In genomic region chr5:121397187-121398145, GRCm38 (mm10) we compare ENCODE assay signal across 8 mouse cellular contexts. TPM values are rescaled to one million over a fixed set of nuclear protein-coding genes. Genes with fewer than 3 reads are reported as not detected.
A peak's percentile ranks its signal among the peaks of the same experiment; 100 is the strongest.
DNase-seq lines count a peak whose midpoint lies in the region; ATAC-seq and TF ChIP-seq lines count a peak whose summit lies in the region.

Gene Naa25 (plus strand): TSS chr5:121397936.

- ATAC-seq in G1E (ENCODE audit: extremely low read depth, insufficient number of reproducible peaks, low FRiP score, poor library complexity, severe bottlenecking), result peak; percentile 91
- peak; percentile 98 for ATAC-seq in forebrain, embryonic 16.5 days
- peak; percentile 97 for ATAC-seq in lung, embryonic 14.5 days (ENCODE audit: insufficient read depth)

- intact Hi-C loops in heart, postnatal 36 days (cut with DNase I), result no loop called here

- peaks cover 33% of the 10 kb centered on the region for H3K36me3 ChIP-seq in G1E (replicated peaks)
- H3K36me3 ChIP-seq in forebrain, embryonic 16.5 days (ENCODE audit: control insufficient read depth, insufficient read depth), result no peaks in the 10 kb centered on the region
- H3K36me3 ChIP-seq in lung, embryonic 14.5 days (ENCODE audit: insufficient read depth), result peaks cover 12% of the 10 kb centered on the region; the same call in 1 of the 2 replicates
- no peaks in the 10 kb centered on the region for H3K36me3 ChIP-seq in thymus, adult 2 months (ENCODE audit: control insufficient read depth, insufficient read depth, low read length)

- peak within 1 kb of the TSS; percentile 64 for H3K4me2 ChIP-seq in forebrain, embryonic 16.5 days (ENCODE audit: low read length)
- peak within 1 kb of the TSS; percentile 93 for H3K4me2 ChIP-seq in lung, embryonic 14.5 days

- peak; percentile 88 for DNase-seq in G1E (ENCODE audit: low spot score)
- DNase-seq in cerebellum, adult 18-20 months, result peak; percentile 95
- DNase-seq in heart, postnatal 36 days, result peak; percentile 93 to 95
- DNase-seq in layer of hippocampus, adult 2 months (ENCODE audit: low spot score in 2 of 2), result peak; percentile 93 to 95
- DNase-seq in lung, embryonic 14.5 days, result peak; percentile 100
- peak; percentile 94 for DNase-seq in thymus, adult 2 months

- no peaks in the 10 kb centered on the region for H3K27me3 ChIP-seq in G1E (ENCODE audit: insufficient read depth, low read length)
- H3K27me3 ChIP-seq in forebrain, embryonic 16.5 days (replicated peaks; ENCODE audit: control insufficient read depth, insufficient read depth, low read length), result no peaks in the 10 kb centered on the region
- no peaks in the 10 kb centered on the region for H3K27me3 ChIP-seq in lung, embryonic 14.5 days (ENCODE audit: insufficient read depth, low read length)
- no peaks in the 10 kb centered on the region for H3K27me3 ChIP-seq in thymus, adult 2 months (ENCODE audit: control insufficient read depth, insufficient read depth, low read length)

- peak within 1 kb of the TSS; percentile 77 for H3K27ac ChIP-seq in forebrain, embryonic 16.5 days (ENCODE audit: low read length)
- H3K27ac ChIP-seq in layer of hippocampus, adult 2 months, result peak within 1 kb of the TSS; percentile 88
- H3K27ac ChIP-seq in lung, embryonic 14.5 days (ENCODE audit: low read depth), result peak within 1 kb of the TSS; percentile 93
- H3K27ac ChIP-seq in olfactory bulb, adult 2 months (ENCODE audit: insufficient read depth, low read depth, low read length), result peak within 1 kb of the TSS; percentile 25
- peak within 1 kb of the TSS; percentile 40 for H3K27ac ChIP-seq in thymus, adult 2 months (ENCODE audit: control insufficient read depth, insufficient read depth, low read length)

- no peak for TF ChIP-seq CTCF in G1E (IDR thresholded peaks at IDR 0.05; ENCODE audit: low read depth, low read length)
- no peak for TF ChIP-seq CTCF in layer of hippocampus, adult 2 months (conservative IDR thresholded peaks at IDR 0.05)
- TF ChIP-seq CTCF in lung, embryonic 14.5 days (IDR thresholded peaks at IDR 0.05; ENCODE audit: low read depth), result no peak
- TF ChIP-seq CTCF in olfactory bulb, adult 2 months (IDR thresholded peaks at IDR 0.05; ENCODE audit: insufficient read depth, low read depth, low read length), result no peak
- no peak for TF ChIP-seq CTCF in thymus, adult 2 months (IDR thresholded peaks at IDR 0.05; ENCODE audit: borderline replicate concordance, control insufficient read depth, extremely low read depth, insufficient read depth, low read length, poor library complexity)

- H3K4me1 ChIP-seq in G1E (ENCODE audit: insufficient read depth, low read depth, low read length), result peaks cover 56% of the 10 kb centered on the region
- peaks cover 17% of the 10 kb centered on the region for H3K4me1 ChIP-seq in forebrain, embryonic 16.5 days (replicated peaks; ENCODE audit: control insufficient read depth, insufficient read depth, low read length)
- H3K4me1 ChIP-seq in lung, embryonic 14.5 days (ENCODE audit: insufficient read depth), result peaks cover 7% of the 10 kb centered on the region; the same call in 1 of the 2 replicates
- peaks cover 9% of the 10 kb centered on the region for H3K4me1 ChIP-seq in olfactory bulb, adult 2 months (ENCODE audit: control insufficient read depth, insufficient read depth, low read length)
- H3K4me1 ChIP-seq in thymus, adult 2 months (replicated peaks; ENCODE audit: control insufficient read depth, insufficient read depth, low read length), result peaks cover 11% of the 10 kb centered on the region

- no peaks in the 10 kb centered on the region for H3K9me3 ChIP-seq in G1E (replicated peaks)
- H3K9me3 ChIP-seq in forebrain, embryonic 16.5 days (ENCODE audit: control insufficient read depth, low read length), result no peaks in the 10 kb centered on the region
- H3K9me3 ChIP-seq in lung, embryonic 14.5 days (ENCODE audit: low read depth, low read length), result no peaks in the 10 kb centered on the region

- peak within 1 kb of the TSS; percentile 81 for H3K9ac ChIP-seq in forebrain, embryonic 16.5 days (replicated peaks; ENCODE audit: low read depth, low read length)
- H3K9ac ChIP-seq in lung, embryonic 14.5 days, result peak within 1 kb of the TSS; percentile 76

- TF ChIP-seq POLR2A in olfactory bulb, adult 2 months (IDR thresholded peaks at IDR 0.05; ENCODE audit: insufficient read depth, low read depth, low read length), result no peak; the same call in 1 of the 2 replicates
- peak; percentile 64; the same call in 1 of the 2 replicates for TF ChIP-seq POLR2A in thymus, adult 2 months (IDR thresholded peaks at IDR 0.05; ENCODE audit: control insufficient read depth, extremely low read depth, insufficient read depth, low read length, poor library complexity)

- WGBS in forebrain, embryonic 16.5 days, result 9% methylated on average over 53 of the region's 53 CpGs
- WGBS in lung, embryonic 14.5 days, result 8% methylated on average over 53 of the region's 53 CpGs
- 7% methylated on average over 53 of the region's 53 CpGs for WGBS in olfactory bulb, adult 2 months
- 9% methylated on average over 53 of the region's 53 CpGs for WGBS in thymus, adult 2 months

- peak within 1 kb of the TSS; percentile 90 for H3K4me3 ChIP-seq in G1E (ENCODE audit: low read depth, low read length)
- H3K4me3 ChIP-seq in forebrain, embryonic 16.5 days (replicated peaks; ENCODE audit: low read length), result peak within 1 kb of the TSS; percentile 85
- peak within 1 kb of the TSS; percentile 82 for H3K4me3 ChIP-seq in layer of hippocampus, adult 2 months
- peak within 1 kb of the TSS; percentile 97 for H3K4me3 ChIP-seq in lung, embryonic 14.5 days (ENCODE audit: low read depth, low read length)
- H3K4me3 ChIP-seq in olfactory bulb, adult 2 months (ENCODE audit: insufficient read depth, low read depth, low read length), result peak within 1 kb of the TSS; percentile 72
- H3K4me3 ChIP-seq in thymus, adult 2 months (ENCODE audit: control insufficient read depth, insufficient read depth, low read length), result peak within 1 kb of the TSS; percentile 70

RNA-seq across cellular contexts. Expression of gene Naa25, which starts in this region (rescaled TPM):
- total RNA-seq in G1E (2014; fragmentation: Nextera tagmentation) (43.3 and 57.6 TPM in 2 replicates), G1E (2017) (44.1 and 45.9 TPM in 2 replicates)
- 5.8 and 7.2 TPM in 2 replicates for polyA plus RNA-seq in G1E (2012)
- 61.7 and 66.8 TPM in 2 replicates for polyA plus RNA-seq in forebrain, embryonic 16.5 days (2015; fragmentation: Nextera tagmentation; extraction: Ambion mirVana)
- total RNA-seq in heart, postnatal 36 days (2021), result 10 to 100 TPM; 20.8 to 23.5 TPM
- 10 to 100 TPM; 37.2 to 40.9 TPM for total RNA-seq in layer of hippocampus, adult 2 months (2021)
- polyA plus RNA-seq in lung, embryonic 14.5 days (2014; fragmentation: Nextera tagmentation; extraction: Ambion mirVana), result 42.8 and 43.5 TPM in 2 replicates
- polyA plus RNA-seq in olfactory bulb, adult 2 months (2012; ENCODE audit: insufficient read depth, insufficient read length, low replicate concordance, missing spikeins), result not detected in 2 replicates
- 14.4 and 15.3 TPM in 2 replicates for polyA plus RNA-seq in thymus, adult 2 months (2012; rRNA removed)

Comparison
In these comparisons a context has a peak if more than half of its experiments do, and no peak if none do; other contexts are left out.
1. Peak in every context shown above with its lines: DNase-seq, ATAC-seq, H3K4me3 ChIP-seq and H3K27ac ChIP-seq.
2. H3K27ac ChIP-seq: peak in every context shown above with its lines; median percentile 93 in lung, embryonic 14.5 days; 88 in layer of hippocampus, adult 2 months; 77 in forebrain, embryonic 16.5 days; 40 in thymus, adult 2 months; 25 in olfactory bulb, adult 2 months.